24 mouse cellular contexts compared by ENCODE assay signal in genomic region chr17:56337791-56338190, GRCm38 (mm10). TPM values are rescaled to one million over a fixed set of nuclear protein-coding genes. Genes with fewer than 3 reads are reported as not detected.
DNase-seq lines count a peak whose midpoint lies in the region; ATAC-seq and TF ChIP-seq lines count a peak whose summit lies in the region.
"Had no signal": no experiment of that assay in that cellular context is flagged by ENCODE, and none has a peak within 500 bp of the region (broad histone marks: within the 10 kb centered on the region; RNA-seq: fewer than 3 reads in every experiment).

No protein-coding gene starts in this region.

- no peak for TF ChIP-seq POLR2A in MEL (IDR thresholded peaks at IDR 0.05; ENCODE audit: control insufficient read depth in 1 of 2, insufficient read depth in 1 of 2, low read depth in 1 of 2, low read length in 2 of 2, poor library complexity in 1 of 2)

- H3K27ac ChIP-seq in heart, postnatal 0 days (ENCODE audit: low read depth) = peak overlapping the region; percentile 47; the same call in 1 of the 2 replicates
- H3K27ac ChIP-seq in heart, embryonic 10.5 days = no peak overlapping the region
- no peak overlapping the region for H3K27ac ChIP-seq in MEL (ENCODE audit: control insufficient read depth, low read depth, low read length)
- H3K27ac ChIP-seq: embryonic facial prominence, embryonic 12.5 days; forebrain, embryonic 15.5 days; hindbrain, embryonic 14.5 days; kidney, postnatal 0 days; layer of hippocampus, adult 2 months; limb, embryonic 10.5 days; liver, embryonic 13.5 days; neural tube, embryonic 15.5 days had no signal

- H3K4me3 ChIP-seq in heart, postnatal 0 days (ENCODE audit: low read depth, low read length) = no peak overlapping the region
- no peak overlapping the region for H3K4me3 ChIP-seq in heart, embryonic 10.5 days
- no peak overlapping the region for H3K4me3 ChIP-seq in MEL (ENCODE audit: control insufficient read depth in 1 of 2, insufficient read depth in 1 of 2, low read depth in 2 of 2, low read length in 2 of 2)
- H3K4me3 ChIP-seq: embryonic facial prominence, embryonic 12.5 days; forebrain, embryonic 15.5 days; layer of hippocampus, adult 2 months; limb, embryonic 10.5 days; liver, embryonic 13.5 days; myocyte; neural tube, embryonic 15.5 days had no signal

- ATAC-seq in heart, postnatal 0 days (ENCODE audit: insufficient read depth, low read depth) = peak; percentile 19; the same call in 1 of the 2 replicates
- peak; percentile 48 for ATAC-seq in megakaryocyte progenitor cell, adult 5-6 weeks (replicated peaks; ENCODE audit: poor library complexity)
- ATAC-seq: forebrain, embryonic 15.5 days had no signal

- H3K4me2 ChIP-seq in heart, postnatal 0 days (ENCODE audit: low read depth, low read length) = no peak overlapping the region
- H3K4me2 ChIP-seq: embryonic facial prominence, embryonic 12.5 days; forebrain, embryonic 15.5 days; hindbrain, embryonic 14.5 days; liver, embryonic 13.5 days; neural tube, embryonic 15.5 days had no signal

- no peak for DNase-seq in heart, postnatal 0 days (ENCODE audit: low spot score)
- DNase-seq in heart, embryonic 10.5 days (ENCODE audit: low spot score) = no peak
- DNase-seq in A20 (ENCODE audit: low read depth, low spot score) = peak; percentile 37
- DNase-seq in MEL (ENCODE audit: low read depth, low spot score) = peak; percentile 80
- DNase-seq in adrenal gland, postnatal 25 days = no peak
- DNase-seq in retina, embryonic 14.5 days (ENCODE audit: low spot score) = no peak
- DNase-seq: adrenal gland, adult 8-10 months had no signal

- no peaks in the 10 kb centered on the region for H3K36me3 ChIP-seq in heart, postnatal 0 days (replicated peaks; ENCODE audit: control insufficient read depth, insufficient read depth, low read length)
- H3K36me3 ChIP-seq in heart, embryonic 10.5 days = 0 out of 2 replicates have a peak, but pooled peaks cover 5% of the 10 kb centered on the region
- H3K36me3 ChIP-seq in MEL (ENCODE audit: control insufficient read depth in 1 of 2, insufficient read depth in 2 of 2, low read length in 2 of 2) = peaks cover 0 to 4% of the 10 kb centered on the region in 2 experiments; a peak in 2 of 4 replicates
- H3K36me3 ChIP-seq: embryonic facial prominence, embryonic 12.5 days; forebrain, embryonic 15.5 days; liver, embryonic 13.5 days; neural tube, embryonic 15.5 days had no signal

- peaks cover 3% of the 10 kb centered on the region for H3K79me2 ChIP-seq in MEL (ENCODE audit: control insufficient read depth, insufficient read depth, low read length, poor library complexity)

- H3K4me1 ChIP-seq in heart, postnatal 0 days (ENCODE audit: control insufficient read depth, insufficient read depth) = peaks cover 30% of the 10 kb centered on the region
- H3K4me1 ChIP-seq in heart, embryonic 10.5 days = peaks cover 67% of the 10 kb centered on the region
- H3K4me1 ChIP-seq in MEL (ENCODE audit: control insufficient read depth in 1 of 2, insufficient read depth in 2 of 2, low read length in 2 of 2) = peaks cover 3 to 8% of the 10 kb centered on the region in 2 experiments
- H3K4me1 ChIP-seq: embryonic facial prominence, embryonic 12.5 days had no signal

- H3K9me3 ChIP-seq in heart, postnatal 0 days (replicated peaks; ENCODE audit: control insufficient read depth, low read length) = no peaks in the 10 kb centered on the region
- H3K9me3 ChIP-seq in heart, embryonic 10.5 days = no peaks in the 10 kb centered on the region
- no peaks in the 10 kb centered on the region for H3K9me3 ChIP-seq in MEL (replicated peaks; ENCODE audit: insufficient read depth, low read length)
- H3K9me3 ChIP-seq: embryonic facial prominence, embryonic 12.5 days; forebrain, embryonic 15.5 days; limb, embryonic 10.5 days; liver, embryonic 13.5 days; neural tube, embryonic 15.5 days had no signal

- TF ChIP-seq RAD21 in MEL (IDR thresholded peaks at IDR 0.05; ENCODE audit: low read depth, low read length) = no peak; the same call in 1 of the 2 replicates

- TF ChIP-seq EP300 in heart, postnatal 0 days (IDR thresholded peaks at IDR 0.05; ENCODE audit: low read depth) = no peak
- 0 out of 4 replicates have a peak, but pooled peaks of 1 of the 2 experiments have one; percentile 12 for TF ChIP-seq EP300 in MEL (IDR thresholded peaks at IDR 0.05; ENCODE audit: low read depth in 1 of 2, low read length in 2 of 2)

- TF ChIP-seq CTCF in heart, postnatal 0 days (IDR thresholded peaks at IDR 0.05; ENCODE audit: low read depth) = peak; percentile 22
- peak in 2 of 3 experiments; percentile 17 to 36; a peak in 3 of 6 replicates for TF ChIP-seq CTCF in MEL (IDR thresholded peaks at IDR 0.05 in 2 of 3, conservative IDR thresholded peaks at IDR 0.05 in 1 of 3; ENCODE audit: control insufficient read depth in 1 of 3, insufficient read depth in 1 of 3, low read depth in 2 of 3, low read length in 3 of 3, poor library complexity in 1 of 3, severe bottlenecking in 1 of 3)

- H3K9ac ChIP-seq in heart, postnatal 0 days (replicated peaks; ENCODE audit: low read depth, low read length) = no peak overlapping the region
- no peak overlapping the region for H3K9ac ChIP-seq in MEL (ENCODE audit: control insufficient read depth, low read depth, low read length, poor library complexity, severe bottlenecking)
- H3K9ac ChIP-seq: embryonic facial prominence, embryonic 12.5 days; forebrain, embryonic 15.5 days; hindbrain, embryonic 14.5 days; liver, embryonic 13.5 days; neural tube, embryonic 15.5 days had no signal

- H3K27me3 ChIP-seq in heart, postnatal 0 days (ENCODE audit: control insufficient read depth, insufficient read depth, low read length) = no peaks in the 10 kb centered on the region
- no peaks in the 10 kb centered on the region for H3K27me3 ChIP-seq in heart, embryonic 10.5 days (ENCODE audit: insufficient read depth, poor library complexity, severe bottlenecking)
- H3K27me3 ChIP-seq in MEL (ENCODE audit: control insufficient read depth in 1 of 2, insufficient read depth in 2 of 2, low read length in 2 of 2) = no peaks in the 10 kb centered on the region
- H3K27me3 ChIP-seq: embryonic facial prominence, embryonic 12.5 days; forebrain, embryonic 15.5 days; liver, embryonic 13.5 days; neural tube, embryonic 15.5 days had no signal

- WGBS in heart, postnatal 0 days = 60% methylated on average over 6 of the region's 6 CpGs
- WGBS in heart, embryonic 10.5 days = 72% methylated on average over 6 of the region's 6 CpGs

TF ChIP-seq in MEL, 35 proteins besides CTCF, POLR2A, EP300 and RAD21 (continues in another document):
- no peak for TF ChIP-seq POLR2AphosphoS5 (IDR thresholded peaks at IDR 0.05; ENCODE audit: borderline replicate concordance, low read depth, low read length)
- TF ChIP-seq KAT2A (conservative IDR thresholded peaks at IDR 0.05; ENCODE audit: low read depth, low read length) = no peak
- TF ChIP-seq UBTF (IDR thresholded peaks at IDR 0.05; ENCODE audit: borderline replicate concordance, insufficient read depth, low read depth, low read length) = no peak
- TF ChIP-seq ZMIZ1 (IDR thresholded peaks at IDR 0.05; ENCODE audit: low read depth, low read length) = no peak
- no peak for TF ChIP-seq ZC3H11A (IDR thresholded peaks at IDR 0.05; ENCODE audit: low read depth, low read length)
- no peak for TF ChIP-seq TAL1 (IDR thresholded peaks at IDR 0.05; ENCODE audit: low read length)

RNA-seq across cellular contexts. Expression of gene Kdm4b, which starts 11.9 kb away (rescaled TPM):
- total RNA-seq in heart, postnatal 0 days (2014; rRNA removed; ENCODE audit: low replicate concordance) = 61.8 and 80.4 TPM in 2 replicates
- polyA plus RNA-seq in heart, postnatal 0 days (2015; fragmentation: Nextera tagmentation; extraction: Ambion mirVana) = 16.1 and 17.7 TPM in 2 replicates
- polyA plus RNA-seq in heart, embryonic 10.5 days (2016; fragmentation: Nextera tagmentation; extraction: Ambion mirVana) = 34.6 and 35.6 TPM in 2 replicates
- 9.1 and 12.5 TPM in 2 replicates for total RNA-seq in MEL (2012; rRNA removed)
- 10 to 100 TPM in 1 of 2 experiments, not detected in 1; 27.5 TPM for polyA plus RNA-seq in MEL (2012; ENCODE audit: insufficient read depth in 1 of 2, insufficient read length in 2 of 2, low read depth in 1 of 2, low replicate concordance in 2 of 2, missing spikeins in 1 of 2)
- total RNA-seq in megakaryocyte progenitor cell, adult 5-6 weeks (2015) = 6.7 and 8.5 TPM in 2 replicates
- 5.9 and 7.3 TPM in 2 replicates for total RNA-seq in megakaryocyte progenitor cell, adult 5-6 weeks (2017)
- 38.1 and 52.4 TPM in 2 replicates for total RNA-seq in adrenal gland, postnatal 25 days (2021)

RNA-seq across cellular contexts. Expression of gene Uhrf1, which starts 34.7 kb away (rescaled TPM):
- total RNA-seq in heart, postnatal 0 days (2014; rRNA removed; ENCODE audit: low replicate concordance) = 26.8 and 33.8 TPM in 2 replicates
- 13.2 and 14.4 TPM in 2 replicates for polyA plus RNA-seq in heart, postnatal 0 days (2015; fragmentation: Nextera tagmentation; extraction: Ambion mirVana)
- polyA plus RNA-seq in heart, embryonic 10.5 days (2016; fragmentation: Nextera tagmentation; extraction: Ambion mirVana) = 136 and 163 TPM in 2 replicates
- 185 and 201 TPM in 2 replicates for total RNA-seq in MEL (2012; rRNA removed)
- polyA plus RNA-seq in MEL (2012; ENCODE audit: insufficient read depth in 1 of 2, insufficient read length in 2 of 2, low read depth in 1 of 2, low replicate concordance in 2 of 2, missing spikeins in 1 of 2) = 100 to 1,000 TPM; 115 to 133 TPM
- total RNA-seq in megakaryocyte progenitor cell, adult 5-6 weeks (2015) = 67.8 and 80.7 TPM in 2 replicates
- total RNA-seq in megakaryocyte progenitor cell, adult 5-6 weeks (2017) = 151 and 160 TPM in 2 replicates
- 14.1 and 14.8 TPM in 2 replicates for total RNA-seq in adrenal gland, postnatal 25 days (2021)

RNA-seq across cellular contexts. Expression of gene Arrdc5, which starts 37.7 kb away (rescaled TPM):
- not detected in 2 replicates for total RNA-seq in heart, postnatal 0 days (2014; rRNA removed; ENCODE audit: low replicate concordance)
- not detected in 2 replicates for polyA plus RNA-seq in heart, postnatal 0 days (2015; fragmentation: Nextera tagmentation; extraction: Ambion mirVana)
- not detected in 2 replicates for polyA plus RNA-seq in heart, embryonic 10.5 days (2016; fragmentation: Nextera tagmentation; extraction: Ambion mirVana)
- not detected in 2 replicates for total RNA-seq in MEL (2012; rRNA removed)
- not detected for polyA plus RNA-seq in MEL (2012; ENCODE audit: insufficient read depth in 1 of 2, insufficient read length in 2 of 2, low read depth in 1 of 2, low replicate concordance in 2 of 2, missing spikeins in 1 of 2)
- total RNA-seq in megakaryocyte progenitor cell, adult 5-6 weeks (2015) = not detected in 2 replicates
- not detected in 2 replicates for total RNA-seq in megakaryocyte progenitor cell, adult 5-6 weeks (2017)
- not detected in 2 replicates for total RNA-seq in adrenal gland, postnatal 25 days (2021)
- total RNA-seq: adrenal gland, adult 8-10 months; gastrocnemius, adult 18-20 months; heart, adult 18-20 months; layer of hippocampus, adult 2 months; left cerebral cortex, adult 18-20 months had no signal
- polyA plus RNA-seq: embryonic facial prominence, embryonic 12.5 days; forebrain, embryonic 15.5 days; hindbrain, embryonic 14.5 days; kidney, postnatal 0 days; limb, embryonic 10.5 days; liver, embryonic 13.5 days; lung, postnatal 0 days; myocyte; neural tube, embryonic 15.5 days; stomach, embryonic 14.5 days; thymus, adult 2 months; urinary bladder, adult 2 months had no signal

RNA-seq across cellular contexts. Expression of gene Plin3, which starts 45.1 kb away (rescaled TPM):
- total RNA-seq in heart, postnatal 0 days (2014; rRNA removed; ENCODE audit: low replicate concordance) = 76.8 and 78.5 TPM in 2 replicates
- polyA plus RNA-seq in heart, postnatal 0 days (2015; fragmentation: Nextera tagmentation; extraction: Ambion mirVana) = 70.9 and 73.0 TPM in 2 replicates
- polyA plus RNA-seq in heart, embryonic 10.5 days (2016; fragmentation: Nextera tagmentation; extraction: Ambion mirVana) = 81.7 and 93.2 TPM in 2 replicates
- total RNA-seq in MEL (2012; rRNA removed) = 6.6 and 7.6 TPM in 2 replicates
- 10 to 100 TPM in 1 of 2 experiments, not detected in 1; 13.1 TPM for polyA plus RNA-seq in MEL (2012; ENCODE audit: insufficient read depth in 1 of 2, insufficient read length in 2 of 2, low read depth in 1 of 2, low replicate concordance in 2 of 2, missing spikeins in 1 of 2)
- total RNA-seq in megakaryocyte progenitor cell, adult 5-6 weeks (2015) = 7.3 and 8.1 TPM in 2 replicates
- 28.1 TPM in 2 replicates for total RNA-seq in megakaryocyte progenitor cell, adult 5-6 weeks (2017)
- total RNA-seq in adrenal gland, postnatal 25 days (2021) = 59.7 and 102 TPM in 2 replicates

Comparison
In these comparisons a context has a peak if more than half of its experiments do, and no peak if none do; other contexts are left out.
1. DNase-seq: peak in A20 (single experiment) and MEL (single experiment); none in heart, postnatal 0 days (single experiment), heart, embryonic 10.5 days (single experiment), adrenal gland, postnatal 25 days (single experiment) and retina, embryonic 14.5 days (single experiment).